Mouse (Mus musculus) liver, embryonic 14.5 days (tissue): ENCODE results near the gene Nthl1.

Experiments
- CTCF ChIP-seq: IDR thresholded peaks from 2 replicates; pipeline ENCODE4 v1.5.1; 2016; ENCODE audit warnings: antibody characterized with exemption, low read depth, control low read depth
- EP300 ChIP-seq: IDR thresholded peaks from 2 replicates; pipeline ENCODE4 v1.6.1; 2016; ENCODE audit warnings: antibody characterized with exemption, low read depth

- TF ChIP-seq EP300 (no peak), CTCF (no peak)
Observed at GRCm38 (mm10) chr17:24670246-24670844, 37.9 kb downstream of the Nthl1 start.
